Mouse (Mus musculus) retina, postnatal 7 days (tissue): ENCODE data around the gene Olfr1272.
"Not testable (repeated sequence)": the region's sequence is repeated elsewhere in the genome, so short reads cannot be mapped to it uniquely, and the experiment has no call there.

Experiments
- DNase-seq: peaks from one replicate; pipeline ENCODE4 v3.0.0-alpha.2; 2012; ENCODE audit warnings: low read depth, low spot score

Gene Olfr1272

DNA sequence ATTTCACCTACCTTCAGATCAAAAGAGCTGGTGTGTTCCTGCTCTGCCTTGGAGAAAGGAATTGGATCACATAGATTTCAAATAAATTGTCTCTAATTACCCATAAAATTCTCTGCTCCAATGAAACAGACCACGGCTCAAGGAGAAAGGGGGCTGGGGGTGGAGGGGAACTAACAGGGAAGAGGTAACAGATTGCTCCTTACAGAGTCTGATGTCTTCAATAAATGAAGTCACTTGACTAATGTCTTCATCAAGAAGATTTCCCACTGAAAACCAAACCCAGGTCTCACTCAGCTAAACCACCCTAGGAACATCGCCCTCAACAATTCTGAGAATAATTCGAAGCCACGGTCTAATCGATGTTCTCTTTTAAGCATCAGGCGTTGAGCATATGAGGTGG lies at the start of gene Olfr1272:
Gene Olfr1272 (minus strand): TSS at position 101 of the 400 bp plus-strand sequence.
- no peak for DNase-seq

DNA sequence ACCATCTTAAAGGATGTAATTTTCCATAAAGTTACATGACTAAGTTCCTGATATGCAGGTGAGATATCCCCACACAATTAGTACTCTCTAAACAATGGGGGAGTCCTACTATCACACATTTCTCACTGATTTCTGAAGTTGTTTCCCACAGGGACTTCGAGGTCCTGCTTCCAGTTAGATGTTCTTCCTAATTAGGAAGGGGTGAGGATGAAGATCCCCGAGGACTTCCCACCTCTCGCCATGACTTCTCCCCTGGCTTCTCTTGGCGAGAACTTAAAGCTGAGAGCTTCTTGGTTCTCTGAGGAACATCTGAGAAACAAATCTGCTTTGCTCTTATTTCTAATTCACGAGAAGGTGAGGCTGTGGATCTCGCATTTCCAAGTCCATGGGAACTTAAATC lies 29.3 kb upstream of the Olfr1272 start, which contains the start of gene Gm13769:
Gene Gm13769 (plus strand): TSS at position 301 of the 400 bp plus-strand sequence.
- not testable (repeated sequence) for DNase-seq

GRCm38 (mm10) chr2:90270932-90271331 lies 21.7 kb downstream of the Olfr1272 start, which contains the start of gene Olfr1271:
Olfr1271 (minus strand) TSS chr2:90271032.
- DNase-seq, result no peak

DNA sequence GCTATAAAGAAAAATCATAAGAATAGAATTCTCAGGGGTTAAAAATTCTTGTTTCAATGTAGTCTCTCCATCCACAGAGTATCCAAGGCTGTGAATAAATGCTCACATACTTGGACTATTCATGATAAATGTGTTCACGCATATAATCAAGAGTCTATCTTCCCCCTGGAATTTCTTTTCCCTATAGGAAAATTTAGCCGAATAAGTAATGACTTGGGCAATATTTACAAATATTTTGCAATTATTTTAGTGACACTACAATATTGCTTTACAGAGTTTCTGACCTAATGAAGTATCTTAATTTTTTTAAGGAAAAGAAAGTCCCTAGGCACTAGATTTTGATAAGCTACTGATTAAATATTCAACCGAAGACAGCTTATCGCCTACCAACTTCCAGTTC lies 35.1 kb downstream of the Olfr1272 start, which contains the start of gene Olfr142:
Gene Olfr142 (minus strand): TSS at position 101 of the 400 bp plus-strand sequence.
- DNase-seq, result no peak
